Mouse (Mus musculus) heart, postnatal 0 days (tissue): ENCODE data around the gene Zfp867.

Experiments used
- CTCF ChIP-seq: IDR thresholded peaks from 2 replicates; pipeline ENCODE4 v1.5.1; 2016; ENCODE audit warnings: antibody characterized with exemption, control low read depth, low read depth
- EP300 ChIP-seq: IDR thresholded peaks from 2 replicates; pipeline ENCODE4 v1.6.1; 2016; ENCODE audit warnings: antibody characterized with exemption, low read depth

DNA sequence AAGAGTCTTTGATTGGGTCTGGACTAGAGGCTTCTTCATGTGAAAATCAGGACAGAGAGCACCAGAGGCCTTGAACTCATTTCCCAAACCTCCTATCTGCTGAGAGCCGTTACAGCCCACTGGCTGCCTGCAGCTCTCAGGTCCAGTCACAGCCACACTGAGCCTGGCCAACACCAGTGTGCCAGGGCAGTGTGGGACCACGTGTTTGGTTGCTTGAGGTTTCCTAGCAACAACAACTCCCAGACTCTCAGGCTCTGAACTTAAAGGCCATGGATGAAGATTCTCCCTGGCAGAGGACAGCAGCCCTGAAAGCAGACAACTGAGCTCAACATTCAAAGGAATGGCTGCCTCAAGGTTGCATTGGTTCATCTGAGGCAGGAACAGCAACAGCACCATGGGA lies 13.4 kb upstream of the Zfp867 start:
- TF ChIP-seq CTCF (no peak), EP300 (no peak)
